Mouse (Mus musculus) adrenal gland, adult 18-20 months (tissue): ENCODE data around the gene Hipk3. TPM values are rescaled to one million over a fixed set of nuclear protein-coding genes. Genes with fewer than 3 reads are reported as not detected.

Source experiments
- microRNA-seq, 2 experiments: library from miRNA; unstranded; fragments of <30 nt; microRNA quantifications; one replicate each; pipeline ENCODE4 v1.2.0; 2021; ENCODE audit warnings: borderline number of aligned reads in 2 of 2
- total RNA-seq, 2 experiments: library from RNA; stranded (reverse); gene quantifications; 1 replicate in 1 of 2; 2 replicates in 1 of 2; pipeline ENCODE4 v1.2.3; 2021

The Hipk3 gene
- total RNA-seq, 2 experiments from 2014 or later: 116 to 139 TPM

Small RNA genes lying within 50 kb of the gene (microRNA-seq; reads per million reads assigned to microRNA genes)
- gene Mir1902: 0.47 to 1.2 reads per million in 2 experiments

Other genes with a start within 250 kb of the Hipk3 start
- gene D430041D05Rik, start 83.4 kb downstream of the Hipk3 start, total RNA-seq: 10 to 100 TPM in 1 of 2 experiments, 1 to 10 TPM in 1; 7.0 to 11.9 TPM
- gene Cstf3, start 96.1 kb upstream of the Hipk3 start, total RNA-seq: 10 to 100 TPM; 30.3 to 40.6 TPM
- gene Tcp11l1, start 217.7 kb upstream of the Hipk3 start, total RNA-seq: 10 to 100 TPM; 10.4 to 11.2 TPM
- gene Pin1rt1, start 221.9 kb upstream of the Hipk3 start, total RNA-seq: not detected
- gene Depdc7, start 248.4 kb upstream of the Hipk3 start, total RNA-seq: 1 to 10 TPM in 1 of 2 experiments, under 1 TPM in 1; 0.66 to 1.2 TPM